Mouse (Mus musculus): Measurements from ENCODE around the gene Zfp839. TPM values are rescaled to one million over a fixed set of nuclear protein-coding genes. Genes with fewer than 3 reads are reported as not detected.

The Zfp839 gene
- polyA plus RNA-seq, 1 experiment from 2014 or later, result 6.0 TPM

Other genes starting within 250 kb of the Zfp839 start
- gene Dync1h1, start 248.8 kb upstream of the Zfp839 start, polyA plus RNA-seq (2014; fragmentation: Nextera tagmentation; extraction: Ambion mirVana), result 40.9 and 63.6 TPM in 2 replicates
- gene 1700001K19Rik, start 167.6 kb upstream of the Zfp839 start, polyA plus RNA-seq (2014; fragmentation: Nextera tagmentation; extraction: Ambion mirVana), result not detected in 2 replicates
- 1,092 and 1,386 TPM in 2 replicates for gene Hsp90aa1, start 147.5 kb upstream of the Zfp839 start, polyA plus RNA-seq (2014; fragmentation: Nextera tagmentation; extraction: Ambion mirVana)
- 17.8 and 24.5 TPM in 2 replicates for gene Wdr20, start 112.3 kb upstream of the Zfp839 start, polyA plus RNA-seq (2014; fragmentation: Nextera tagmentation; extraction: Ambion mirVana)
- 6.8 and 9.0 TPM in 2 replicates for gene Mok, start 9.3 kb upstream of the Zfp839 start, polyA plus RNA-seq (2014; fragmentation: Nextera tagmentation; extraction: Ambion mirVana)
- 82.2 and 93.7 TPM in 2 replicates for gene Cinp, start 38.9 kb downstream of the Zfp839 start, polyA plus RNA-seq (2014; fragmentation: Nextera tagmentation; extraction: Ambion mirVana)
- gene Tecpr2, start 39.0 kb downstream of the Zfp839 start, polyA plus RNA-seq (2014; fragmentation: Nextera tagmentation; extraction: Ambion mirVana), result 2.8 and 3.6 TPM in 2 replicates
- gene Ankrd9, start 128.8 kb downstream of the Zfp839 start, polyA plus RNA-seq (2014; fragmentation: Nextera tagmentation; extraction: Ambion mirVana), result 11.0 and 12.4 TPM in 2 replicates
- 15.9 and 17.4 TPM in 2 replicates for gene Rcor1, start 189.1 kb downstream of the Zfp839 start, polyA plus RNA-seq (2014; fragmentation: Nextera tagmentation; extraction: Ambion mirVana)

Measured in kidney, embryonic 14.5 days (tissue).